Mouse (Mus musculus): Measurements from ENCODE around the gene Rab1b.

Gene Rab1b

GRCm38 (mm10) chr19:5050047-5050905 lies 56.6 kb downstream of the Rab1b start, which contains the start of gene Rin1:
TSS of gene Rin1 (plus strand) at chr19:5050481.
- peak; percentile 47 to 67 for DNase-seq

- DNase-seq = no peak
Measured at GRCm38 (mm10) chr19:5049325-5049724, 57.5 kb downstream of the Rab1b start.

All from cerebellum, postnatal 10 days (tissue).